Mouse (Mus musculus) embryonic facial prominence, embryonic 11.5 days (tissue): ENCODE measurements at regions not wholly inside any gene's neighbourhood (a gene's known extent, or its start where the extent isn't known, plus 50 kb on each side); places are given as distances from the start of the nearest gene placed in this dataset.

Experiments
- ATAC-seq: fragments of 200-750 bp; cut with Nextera tagmentation; replicated peaks from 2 replicates; pipeline ENCODE4 v1.8.0; 2017; ENCODE audit warnings: low read depth; ENCODE audit not compliant: insufficient number of reproducible peaks, low FRiP score, low TSS enrichment
- DNase-seq: peaks from one replicate; pipeline ENCODE4 v3.0.0-alpha.2; 2015; ENCODE audit warnings: low spot score
- H3K27ac ChIP-seq: fragments of 300-500 bp; sonication (generic); replicated peaks from 2 replicates; pipeline ENCODE4 v1.5.1; 2014; ENCODE audit warnings: mild to moderate bottlenecking, low read depth, low read length, control low read depth
- H3K27me3 ChIP-seq: fragments of 300-500 bp; sonication (generic); 2 replicates; pipeline ENCODE4 v1.6.1; 2014; ENCODE audit warnings: mild to moderate bottlenecking, low read length, moderate library complexity, mixed read lengths; ENCODE audit not compliant: control insufficient read depth, insufficient read depth
- H3K36me3 ChIP-seq: fragments of 300-500 bp; sonication (generic); replicated peaks from 2 replicates; pipeline ENCODE4 v1.6.1; 2014; ENCODE audit warnings: low read depth, mild to moderate bottlenecking, low read length, moderate library complexity, mixed read lengths; ENCODE audit not compliant: control insufficient read depth, insufficient read depth
- H3K4me1 ChIP-seq: fragments of 300-500 bp; sonication (generic); 2 replicates; pipeline ENCODE4 v1.6.1; 2014; ENCODE audit warnings: low read length, mixed read lengths; ENCODE audit not compliant: control insufficient read depth, insufficient read depth
- H3K4me2 ChIP-seq: fragments of 300-500 bp; sonication (generic); 2 replicates; pipeline ENCODE4 v1.6.1; 2014; ENCODE audit warnings: low read depth, mild to moderate bottlenecking, control low read depth, low read length, moderate library complexity
- H3K4me3 ChIP-seq: fragments of 300-500 bp; sonication (generic); 2 replicates; pipeline ENCODE4 v1.5.1; 2014; ENCODE audit warnings: low read depth, low read length, control low read depth
- H3K9ac ChIP-seq: fragments of 300-500 bp; sonication (generic); replicated peaks from 2 replicates; pipeline ENCODE4 v1.6.1; 2014; ENCODE audit warnings: mild to moderate bottlenecking, control low read depth, low read length
- H3K9me3 ChIP-seq: fragments of 300-500 bp; sonication (generic); replicated peaks from 2 replicates; pipeline ENCODE4 v1.6.1; 2016; ENCODE audit warnings: mild to moderate bottlenecking, low read length, inconsistent platforms, mixed read lengths; ENCODE audit not compliant: control insufficient read depth
- WGBS: fragments of 180-500 bp; shearing (Covaris S2); extraction: QIAGEN DNeasy Blood & Tissue Kit; methylation state at CpG from one replicate; pipeline ENCODE4 v1.1.7; 2014; 5-methylcytosine and 5-hydroxymethylcytosine counted together

DNA sequence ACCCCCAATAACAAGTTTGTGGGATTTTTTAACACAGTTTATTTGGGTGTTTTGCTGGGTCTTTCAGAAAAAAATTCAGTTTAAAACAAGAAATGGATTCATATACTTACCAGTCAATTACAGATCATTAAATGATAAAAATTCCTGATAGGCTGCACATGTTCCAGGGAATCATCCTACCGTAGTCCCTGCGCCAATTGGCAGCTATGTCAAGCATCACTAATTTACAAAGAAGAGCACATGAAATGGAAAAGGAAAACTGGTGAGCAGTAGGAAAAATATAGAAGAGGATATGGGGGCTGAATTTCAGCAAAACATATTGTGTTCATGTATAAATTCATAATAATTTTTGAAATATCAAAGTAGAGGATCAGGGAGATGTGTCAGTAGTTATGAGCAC, 212.9 kb upstream of the Luzp2 start:
- Histone ChIP-seq H3K36me3 (no peaks in the 10 kb centered on the region), H3K9ac (no peak overlapping the region), H3K27me3 (no peaks in the 10 kb centered on the region), H3K4me2 (no peak overlapping the region), H3K27ac (no peak overlapping the region), H3K4me3 (no peak overlapping the region), H3K4me1 (no peaks in the 10 kb centered on the region), H3K9me3 (no peaks in the 10 kb centered on the region)
- WGBS, result 91% methylated on average over 2 of the region's 2 CpGs
- ATAC-seq (no peak), DNase-seq (no peak)

GRCm38 (mm10) chr7:54633930-54634329, 201.4 kb upstream of the Luzp2 start:
- no peaks in the 10 kb centered on the region for H3K9me3 ChIP-seq
- 73% methylated on average over 6 of the region's 6 CpGs for WGBS
- no peaks in the 10 kb centered on the region for H3K4me1 ChIP-seq
- no peak overlapping the region for H3K9ac ChIP-seq
- H3K36me3 ChIP-seq, result no peaks in the 10 kb centered on the region
- H3K4me2 ChIP-seq, result no peak overlapping the region
- H3K4me3 ChIP-seq, result no peak overlapping the region
- DNase-seq (no peak), ATAC-seq (no peak)
- no peaks in the 10 kb centered on the region for H3K27me3 ChIP-seq
- no peak overlapping the region for H3K27ac ChIP-seq

GRCm38 (mm10) chr7:54634348-54635035, 200.8 kb upstream of the Luzp2 start:
- Histone ChIP-seq H3K9me3 (no peaks in the 10 kb centered on the region), H3K4me3 (no peak overlapping the region), H3K36me3 (no peaks in the 10 kb centered on the region), H3K27me3 (no peaks in the 10 kb centered on the region), H3K27ac (no peak overlapping the region), H3K4me1 (no peaks in the 10 kb centered on the region), H3K9ac (no peak overlapping the region), H3K4me2 (no peak overlapping the region)
- WGBS, result 92% methylated on average over 10 of the region's 10 CpGs
- no peak for DNase-seq
- ATAC-seq, result no peak

DNA sequence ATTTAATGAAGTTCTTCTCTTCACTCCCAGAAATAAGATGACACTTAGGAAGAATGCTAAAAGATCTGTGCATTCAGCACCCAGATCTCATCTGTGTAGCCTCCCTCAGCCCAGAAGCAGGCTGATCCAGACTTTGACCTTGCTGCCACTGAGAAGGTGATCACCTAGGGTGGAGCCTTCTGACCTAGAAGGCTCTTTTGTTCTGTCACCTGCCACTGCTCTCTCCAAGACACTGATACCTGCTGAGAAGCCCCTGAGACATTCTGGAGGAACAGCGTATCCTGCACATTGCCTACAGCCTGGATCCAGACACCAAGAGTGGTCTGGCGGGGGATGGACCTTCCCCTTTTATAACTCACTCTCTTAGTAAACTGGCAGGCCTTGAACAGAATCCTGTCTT, 190.0 kb upstream of the Luzp2 start:
- Histone ChIP-seq H3K27ac (no peak overlapping the region), H3K4me1 (no peaks in the 10 kb centered on the region), H3K27me3 (no peaks in the 10 kb centered on the region), H3K9me3 (no peaks in the 10 kb centered on the region), H3K4me2 (no peak overlapping the region), H3K36me3 (no peaks in the 10 kb centered on the region), H3K9ac (no peak overlapping the region), H3K4me3 (no peak overlapping the region)
- WGBS, result 86% methylated on average over 2 of the region's 2 CpGs
- DNase-seq (no peak), ATAC-seq (no peak)

GRCm38 (mm10) chr7:54649025-54649424, 186.3 kb upstream of the Luzp2 start:
- no peak overlapping the region for H3K4me3 ChIP-seq
- no peak overlapping the region for H3K4me2 ChIP-seq
- H3K9ac ChIP-seq, result no peak overlapping the region
- ATAC-seq (no peak), DNase-seq (no peak)
- H3K36me3 ChIP-seq, result no peaks in the 10 kb centered on the region
- whole genome bisulfite sequencing, result 84% methylated on average over 1 of the region's 1 CpGs
- no peak overlapping the region for H3K27ac ChIP-seq
- H3K9me3 ChIP-seq, result no peaks in the 10 kb centered on the region
- H3K27me3 ChIP-seq, result no peaks in the 10 kb centered on the region
- no peaks in the 10 kb centered on the region for H3K4me1 ChIP-seq
